Mouse (Mus musculus): ENCODE results near the gene Dhdds.

The Dhdds gene

DNA sequence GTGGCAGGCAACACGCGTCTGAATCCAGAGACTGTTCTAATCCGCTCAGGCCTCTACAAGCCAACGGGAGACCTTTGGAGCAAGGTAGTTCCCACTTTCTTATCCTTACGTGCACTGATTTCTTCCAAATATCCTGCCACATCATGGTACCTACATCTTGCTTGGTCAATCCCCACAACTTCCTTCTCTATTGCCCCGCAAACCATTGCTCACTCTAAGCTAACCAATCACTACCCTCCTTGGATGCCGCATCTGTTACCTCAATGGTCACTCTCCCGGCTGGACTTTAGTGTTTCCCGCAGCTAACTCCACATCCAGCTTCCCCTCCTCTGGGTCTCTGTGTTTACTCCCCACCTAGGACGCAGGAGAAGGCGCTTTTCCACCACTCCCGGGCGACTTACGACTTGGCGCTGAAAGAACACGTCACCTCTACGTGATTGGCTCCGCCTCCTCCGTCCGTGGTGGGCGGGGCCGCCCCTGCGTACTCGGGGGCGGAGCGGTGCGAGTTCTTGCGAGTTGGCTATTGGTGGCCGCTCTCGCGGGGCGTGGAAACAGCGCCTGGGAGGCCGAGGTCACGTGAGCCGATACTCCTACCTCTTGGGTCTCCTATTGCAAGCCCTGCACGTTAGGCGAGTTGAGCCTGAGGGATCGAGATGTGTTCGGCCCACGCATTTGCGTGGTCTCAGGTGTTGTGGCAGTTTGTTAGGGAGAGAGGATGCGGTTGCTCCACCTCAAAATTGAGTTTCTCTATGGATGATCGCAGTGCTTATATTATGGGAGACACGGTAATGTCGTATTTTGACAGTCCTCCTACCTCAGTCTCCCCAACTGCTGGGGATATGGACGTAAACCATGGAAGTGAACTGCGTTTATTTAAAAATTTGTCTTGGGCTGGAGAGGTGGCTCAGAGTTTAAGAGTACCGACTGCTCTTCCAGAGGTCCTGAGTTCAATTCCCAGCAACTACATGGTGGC lies at the start of gene Dhdds:
Gene Dhdds (minus strand): TSS at position 453 of the 973 bp plus-strand sequence.
- DNase-seq (ENCODE audit: low spot score in 2 of 2): peak; percentile 93 to 97

DNA sequence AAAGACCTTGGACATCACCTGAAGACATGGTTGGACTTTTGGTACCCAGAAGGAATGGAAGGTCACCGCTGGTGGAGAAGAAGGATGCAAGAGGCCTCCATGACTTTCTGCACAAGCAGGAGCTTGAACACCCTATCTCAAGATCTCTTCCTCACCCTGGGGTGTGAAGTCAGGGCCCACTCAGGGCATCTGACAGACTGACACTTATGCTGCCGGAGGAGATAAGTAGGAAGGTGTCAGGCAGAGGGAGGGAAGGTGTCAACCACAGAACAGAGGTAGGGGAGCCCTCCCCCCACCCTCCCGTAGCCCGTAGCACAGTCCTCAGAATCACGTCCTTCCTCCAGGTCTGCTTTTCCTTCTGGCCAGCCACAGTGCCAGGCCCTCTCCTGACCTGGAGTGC lies 46.9 kb upstream of the Dhdds start:
- DNase-seq (ENCODE audit: low spot score in 2 of 2): no peak

DNA sequence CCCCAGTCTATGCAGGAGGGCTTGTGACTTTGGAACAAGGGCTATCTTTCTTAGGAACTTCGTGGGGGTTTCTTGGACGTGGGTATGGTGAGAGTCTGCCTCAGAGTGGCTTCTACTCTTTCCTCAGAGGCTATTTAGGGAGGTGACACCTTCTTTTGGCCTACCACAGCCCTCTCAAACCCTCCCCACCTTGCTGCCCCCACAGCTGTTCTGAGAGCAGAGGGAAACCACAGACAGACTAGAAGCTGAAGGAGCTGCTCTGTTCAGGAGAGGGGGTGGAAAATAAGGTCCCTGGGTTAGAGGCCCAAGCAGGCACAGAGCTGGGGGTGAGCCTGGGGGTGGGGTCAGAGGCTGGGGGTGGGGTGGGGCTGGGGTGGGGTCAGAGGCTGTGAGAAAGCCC lies 42.3 kb upstream of the Dhdds start:
- no peak for DNase-seq (ENCODE audit: low spot score in 2 of 2)

DNA sequence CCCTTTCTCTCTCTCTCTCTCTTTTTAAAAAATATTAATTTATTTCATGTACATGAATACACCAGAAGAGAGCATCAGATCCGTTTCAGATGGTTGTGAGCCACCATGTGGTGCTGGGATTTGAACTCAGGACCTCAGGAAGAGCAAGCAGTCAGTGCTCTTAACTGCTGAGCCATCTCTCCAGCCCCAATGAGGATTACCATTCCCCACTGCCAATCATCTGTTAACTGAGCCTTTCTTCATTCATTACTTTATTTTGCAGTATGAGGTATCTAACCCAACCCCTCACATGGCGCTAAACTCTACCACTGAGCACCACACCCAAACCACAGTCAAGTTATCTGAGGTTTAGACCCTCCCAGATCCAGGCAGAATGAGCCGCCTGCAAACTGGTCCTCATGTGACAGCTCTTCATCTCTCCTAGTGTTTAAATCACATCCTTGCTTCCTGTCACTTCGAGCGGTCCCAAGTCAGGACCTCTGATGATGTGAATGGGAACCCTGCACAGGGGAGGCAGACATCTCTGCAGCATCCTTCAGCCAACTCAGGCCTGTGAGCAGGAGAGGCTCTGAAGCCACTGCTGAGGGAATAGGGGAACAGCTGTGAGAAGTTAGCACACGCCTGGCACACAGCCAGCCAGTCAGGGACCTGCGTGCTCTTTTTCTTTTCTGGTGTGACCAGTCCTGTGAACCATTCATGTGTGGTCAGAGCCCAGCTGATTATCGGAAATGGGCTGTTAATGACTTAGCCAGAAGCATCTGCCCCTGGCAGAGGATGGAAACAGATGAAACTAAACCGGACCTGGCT lies 40.8 kb upstream of the Dhdds start:
- DNase-seq (ENCODE audit: low spot score in 2 of 2): no peak

DNA sequence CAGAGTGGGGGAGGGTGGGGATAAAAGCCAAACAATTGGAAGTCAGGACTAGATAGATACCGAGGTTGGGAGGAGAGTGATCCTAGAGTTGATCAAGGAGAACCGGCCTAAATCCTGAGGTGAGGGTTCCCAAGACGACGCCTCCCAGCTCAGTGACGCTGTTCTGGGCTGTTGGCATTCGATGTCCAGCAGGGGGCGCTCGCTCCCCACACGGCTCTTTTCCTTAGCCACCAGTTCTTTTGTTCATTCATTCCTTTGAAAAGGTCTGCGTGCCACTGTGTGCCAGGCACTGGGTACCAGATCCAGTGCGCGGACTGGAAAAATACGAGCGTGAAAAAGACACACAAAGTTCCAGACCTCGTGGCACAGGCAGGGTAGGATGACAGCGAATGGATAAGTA lies 35.2 kb upstream of the Dhdds start:
- peak; percentile 67 to 86 for DNase-seq (ENCODE audit: low spot score in 2 of 2)

DNA sequence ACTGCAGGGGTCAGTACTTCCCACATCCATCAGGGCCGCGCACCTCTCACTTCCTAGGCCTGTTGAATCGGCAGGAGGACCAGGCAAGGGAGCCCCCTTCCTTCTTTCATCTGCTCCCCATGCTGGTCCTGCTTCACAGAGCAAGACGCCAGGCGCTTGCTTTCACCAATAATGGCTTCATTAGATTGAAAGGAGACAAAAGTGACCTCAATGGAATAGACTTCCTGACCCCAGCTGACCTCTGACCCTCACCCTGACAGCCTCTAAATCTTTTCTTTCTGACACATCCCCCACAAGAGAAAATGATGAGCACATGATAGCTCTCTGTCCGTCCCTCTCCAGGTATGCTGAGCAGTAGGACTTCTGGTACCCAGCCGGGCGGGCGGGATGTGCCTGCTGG lies 25.1 kb upstream of the Dhdds start:
- no peak for DNase-seq (ENCODE audit: low spot score in 2 of 2)

DNA sequence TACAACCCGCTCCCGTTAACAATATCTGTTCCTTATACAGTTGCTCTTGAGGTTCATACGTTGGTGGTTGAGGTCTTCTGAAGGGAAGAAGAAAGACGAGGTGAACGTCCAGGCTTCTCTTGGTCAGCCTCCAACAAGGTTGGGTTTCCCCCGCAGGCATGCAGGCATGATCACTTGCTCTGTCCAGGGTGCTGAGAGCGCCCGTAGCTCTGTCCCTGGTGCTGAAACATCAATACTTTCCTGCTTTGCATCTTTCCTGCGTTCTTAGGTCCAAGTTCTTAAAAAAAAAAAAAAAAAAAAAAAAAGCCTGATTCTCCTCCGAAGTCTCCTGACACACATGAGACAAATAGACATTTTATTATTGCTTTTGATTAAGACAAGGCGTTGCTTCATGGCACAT lies 19.9 kb upstream of the Dhdds start:
- DNase-seq (ENCODE audit: low spot score in 2 of 2): peak; percentile 61 to 75

DNA sequence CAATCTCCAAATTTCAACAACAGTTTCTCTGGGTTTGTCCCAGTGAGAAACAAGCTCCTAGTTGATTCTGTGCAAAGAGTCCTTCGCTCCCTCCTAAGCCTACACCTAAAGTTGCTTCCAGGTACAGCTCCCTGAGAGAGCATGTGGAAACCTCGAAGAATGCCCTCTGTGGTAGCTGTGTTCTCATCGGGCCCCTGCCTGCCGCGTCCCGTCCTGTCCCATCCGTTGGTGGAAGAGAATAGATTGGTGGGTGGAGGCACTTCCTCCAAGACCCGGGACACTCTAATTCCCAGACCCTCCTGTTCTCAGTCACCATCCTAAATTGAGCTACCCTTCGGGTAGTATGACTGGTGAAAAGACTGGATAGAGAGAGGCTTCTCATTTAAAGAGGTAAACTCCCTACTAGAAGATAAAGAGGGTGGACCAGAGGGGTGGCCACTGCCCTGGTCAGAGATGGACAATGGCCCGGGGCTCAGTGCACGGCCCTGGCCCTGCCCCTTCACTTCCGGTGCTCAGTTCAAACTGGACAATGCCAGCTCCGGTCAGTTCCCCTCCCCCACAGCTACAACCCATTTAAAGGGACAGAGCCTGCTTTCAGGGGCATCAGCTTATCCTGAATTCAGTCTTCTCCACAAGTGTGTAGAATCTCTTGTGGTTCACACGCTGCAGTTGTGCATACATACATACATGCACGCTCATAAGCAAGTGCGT lies 19.1 kb upstream of the Dhdds start:
- no peak for DNase-seq (ENCODE audit: low spot score in 2 of 2)

DNA sequence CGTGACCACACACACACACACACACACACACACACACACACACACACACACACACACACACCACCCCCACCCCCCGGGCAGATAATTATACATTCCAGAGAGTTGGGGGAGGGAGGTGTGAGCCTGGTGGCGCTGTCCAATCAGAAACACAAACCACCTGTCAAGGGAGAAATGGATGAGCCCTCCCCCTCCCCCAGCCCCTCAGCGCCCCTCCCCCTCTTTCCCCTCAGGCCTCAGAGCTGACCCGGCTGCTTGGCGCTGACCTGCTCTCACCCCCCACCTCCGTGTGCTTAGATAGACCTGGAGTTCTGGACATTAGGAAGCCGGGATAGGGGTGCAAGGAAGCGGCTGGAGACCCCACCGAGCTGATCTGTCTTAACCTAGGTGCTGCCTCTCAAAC lies 18.5 kb upstream of the Dhdds start:
- no peak for DNase-seq (ENCODE audit: low spot score in 2 of 2)

DNA sequence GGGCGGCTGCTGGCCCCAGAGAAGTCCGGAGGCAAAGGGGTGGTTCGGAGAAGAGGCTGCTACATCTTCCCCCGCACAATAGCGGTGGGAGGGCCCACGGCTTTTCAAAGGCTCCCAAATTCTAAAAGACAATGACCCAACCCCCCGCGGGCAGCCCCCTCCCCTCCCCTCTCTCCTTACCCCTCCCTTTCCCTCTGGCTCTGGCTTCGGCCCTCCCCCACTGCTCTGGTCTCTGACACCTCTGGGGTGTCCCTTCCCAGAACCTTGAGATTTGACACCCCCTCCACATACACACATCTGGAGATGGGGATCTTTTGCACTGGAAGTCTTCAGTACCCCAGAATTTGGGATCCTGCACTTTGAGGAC lies 18.0 kb upstream of the Dhdds start, which contains the start of gene Lin28a:
Gene Lin28a (minus strand): TSS at position 63 of the 367 bp plus-strand sequence.
- no peak for DNase-seq (ENCODE audit: low spot score in 2 of 2)

DNA sequence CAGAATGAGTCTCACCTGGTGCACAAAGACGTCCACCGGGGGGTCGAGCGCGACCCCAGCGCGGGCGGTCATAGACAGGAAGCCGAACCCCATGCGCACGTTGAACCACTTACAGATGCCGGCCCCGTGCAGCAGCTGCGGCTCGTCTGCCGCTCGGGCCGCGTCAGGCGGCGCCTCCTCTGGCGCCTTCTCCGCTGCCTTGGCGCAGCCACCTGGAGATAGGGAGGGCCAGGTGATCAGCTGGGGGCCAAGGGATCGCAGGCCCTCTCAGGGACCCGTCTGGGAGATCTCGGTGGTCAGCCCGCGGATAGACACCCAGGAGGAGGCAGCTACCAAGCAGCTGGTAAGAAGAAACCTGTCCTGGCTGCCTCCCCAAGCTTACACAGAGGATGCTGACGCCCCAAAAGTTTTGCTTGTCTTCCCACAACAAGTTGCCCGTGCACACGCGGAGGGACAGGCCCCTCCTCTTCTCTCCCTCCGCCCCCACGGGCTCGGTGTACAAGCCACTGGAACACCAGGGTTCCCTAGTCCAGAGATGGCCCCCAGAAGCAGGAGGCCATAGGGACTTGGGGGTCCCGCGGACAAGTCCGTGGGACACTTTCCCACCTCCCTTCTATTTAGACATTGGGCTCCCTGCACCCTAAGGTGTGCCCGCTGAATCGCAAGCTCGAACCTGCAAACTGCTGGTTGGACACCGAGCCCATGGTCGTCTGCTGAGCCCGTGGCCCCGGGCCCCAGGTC lies 17.5 kb upstream of the Dhdds start:
- DNase-seq (ENCODE audit: low spot score in 2 of 2): no peak

DNA sequence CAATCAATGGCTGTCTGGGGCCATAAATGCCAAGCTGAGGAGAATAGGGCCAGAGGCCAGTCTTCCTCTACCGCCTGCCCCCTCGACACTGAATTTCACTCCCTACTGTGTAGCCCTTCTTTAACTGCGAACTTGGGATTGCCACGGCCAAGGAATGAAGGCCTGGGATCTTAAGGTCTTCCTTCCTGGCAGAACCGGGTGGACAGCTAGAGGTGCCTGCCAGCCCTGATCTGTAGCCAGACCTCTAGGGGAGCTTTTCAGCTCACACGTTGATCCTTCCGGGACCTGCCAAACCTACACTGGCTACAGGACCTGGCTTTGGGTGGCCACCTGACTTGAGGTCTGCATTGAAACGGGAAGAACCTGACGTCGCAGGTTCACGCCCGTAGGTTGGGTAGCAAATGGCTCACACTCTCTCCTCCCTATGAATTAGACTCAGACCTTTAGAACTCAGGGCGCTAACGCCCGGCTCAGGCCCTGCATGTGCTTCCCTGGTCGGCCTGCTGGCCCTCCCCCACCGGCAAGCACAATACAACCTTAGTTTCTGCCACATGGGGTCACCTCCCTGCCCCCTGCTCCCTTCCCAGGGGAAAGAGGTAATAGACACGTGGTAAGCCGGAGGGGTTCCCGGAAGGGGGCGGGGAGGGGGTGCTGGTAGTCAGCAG lies 16.6 kb upstream of the Dhdds start:
- DNase-seq (ENCODE audit: low spot score in 2 of 2): no peak

DNA sequence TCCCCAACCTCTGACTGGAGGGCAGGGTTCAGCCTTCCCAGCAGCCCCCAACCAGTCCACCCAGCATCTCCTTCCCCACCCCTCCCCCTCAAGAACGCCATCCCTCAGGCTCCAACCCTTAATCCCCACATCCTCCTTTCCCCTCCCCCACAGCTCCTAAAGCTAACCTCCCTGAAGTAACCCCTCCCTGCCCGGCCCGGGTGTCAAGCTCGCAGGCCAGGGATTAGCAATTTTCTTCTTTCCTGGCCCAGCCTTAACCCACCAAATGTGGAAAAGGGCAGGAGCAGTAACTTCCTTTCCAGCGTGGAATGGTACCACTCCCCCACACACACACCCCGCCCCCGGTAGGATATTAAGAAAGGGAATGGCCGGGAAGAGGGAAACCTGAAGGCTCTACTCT lies 16.0 kb upstream of the Dhdds start:
- no peak for DNase-seq (ENCODE audit: low spot score in 2 of 2)

DNA sequence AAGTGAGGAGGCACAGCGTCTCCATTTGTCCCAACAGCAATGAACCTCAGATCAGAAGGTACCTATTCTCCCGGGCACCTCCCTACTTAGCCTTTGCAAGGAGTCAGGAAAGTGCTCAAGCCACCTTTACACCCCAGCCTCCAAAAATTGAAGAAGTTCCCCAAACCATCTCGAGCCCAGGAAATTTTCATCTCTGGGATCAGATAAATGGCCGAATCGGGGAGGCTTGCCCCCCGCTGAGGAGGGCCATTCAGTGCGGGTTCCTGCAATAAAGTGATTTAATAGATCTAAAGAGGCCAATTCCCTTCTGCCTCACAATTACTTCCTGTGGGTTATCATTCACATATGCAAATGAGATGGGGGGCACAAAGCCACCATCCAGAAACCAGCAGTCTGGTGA lies 15.5 kb upstream of the Dhdds start:
- DNase-seq (ENCODE audit: low spot score in 2 of 2): no peak

DNA sequence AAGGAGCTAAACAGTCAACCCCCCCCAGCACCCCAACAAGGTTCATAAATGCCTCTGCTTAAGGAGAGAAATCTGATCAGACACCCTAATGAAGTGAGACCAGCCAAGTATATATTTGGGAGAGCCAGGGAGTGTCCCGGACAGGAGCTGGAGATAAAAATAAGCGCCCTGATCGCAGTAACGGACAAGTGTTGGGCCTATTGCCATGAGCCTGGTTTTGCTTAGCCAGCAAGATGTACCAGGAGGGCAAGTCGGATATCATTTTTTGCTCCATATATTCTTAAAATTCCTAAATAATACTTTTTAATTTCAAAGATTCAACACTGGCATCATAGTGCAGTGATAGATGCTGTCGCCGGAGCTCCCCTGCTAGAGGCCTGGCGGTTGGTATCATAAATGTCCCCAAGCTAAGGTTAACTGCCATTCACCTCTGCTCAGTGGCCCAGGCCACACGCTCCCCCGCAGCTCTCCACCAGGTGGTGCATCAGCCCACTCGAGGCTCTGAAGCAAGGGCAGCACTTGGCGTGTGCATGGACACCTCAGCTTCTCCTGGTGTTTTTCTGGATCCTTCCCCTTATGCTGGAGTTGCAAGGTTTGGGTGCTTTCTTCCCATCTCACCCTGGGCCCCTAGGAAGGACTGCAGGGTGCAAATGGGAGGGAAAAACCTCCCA lies 12.3 kb upstream of the Dhdds start:
- DNase-seq (ENCODE audit: low spot score in 2 of 2): peak in 1 of 2 experiments; percentile 50

DNA sequence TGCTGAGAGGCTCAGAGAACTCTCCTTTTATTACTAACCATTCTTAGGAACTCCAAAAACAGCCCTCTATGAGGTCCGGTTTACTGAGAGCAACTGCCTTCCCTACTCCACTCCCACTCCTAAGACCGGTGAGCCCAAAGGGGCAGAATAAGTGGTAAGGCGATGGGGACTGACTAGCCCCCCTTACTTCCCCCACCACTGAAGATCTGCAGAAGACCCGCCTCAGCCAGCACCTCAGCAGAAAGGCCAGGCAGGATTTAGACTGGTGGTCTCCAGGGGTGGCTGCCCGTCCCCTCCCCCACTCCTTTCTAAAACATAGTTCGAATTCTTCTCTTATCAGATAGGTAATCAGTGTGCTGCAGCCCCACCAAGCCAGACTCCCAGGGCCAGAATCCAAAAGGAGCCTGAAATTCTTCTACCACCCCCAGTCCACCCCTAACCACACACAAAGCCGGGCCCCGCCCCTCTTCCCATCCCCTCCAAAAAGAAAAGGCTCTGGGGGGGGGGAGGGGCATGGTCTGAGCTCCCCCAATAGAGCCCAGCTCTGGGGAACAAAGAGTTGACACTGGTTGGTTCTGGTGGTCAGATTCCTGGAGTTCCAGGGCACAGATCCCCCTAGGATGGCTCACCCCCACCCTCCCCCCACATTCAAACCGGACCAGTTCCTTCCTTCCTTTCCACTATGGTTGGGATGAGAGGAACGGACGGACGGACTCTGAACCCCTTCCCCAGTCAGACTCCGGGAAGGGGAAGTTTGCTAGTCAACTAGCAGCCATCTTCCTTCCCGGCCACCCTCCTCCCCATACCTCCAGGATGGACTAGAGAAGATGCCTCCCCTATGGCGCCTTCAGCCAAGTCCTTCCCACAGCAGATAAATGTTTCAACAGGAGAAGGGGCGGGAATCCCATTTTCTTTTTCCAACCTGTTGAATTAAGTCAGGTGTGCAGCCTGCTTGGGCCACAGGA lies 11.0 kb upstream of the Dhdds start:
- DNase-seq (ENCODE audit: low spot score in 2 of 2): no peak

DNA sequence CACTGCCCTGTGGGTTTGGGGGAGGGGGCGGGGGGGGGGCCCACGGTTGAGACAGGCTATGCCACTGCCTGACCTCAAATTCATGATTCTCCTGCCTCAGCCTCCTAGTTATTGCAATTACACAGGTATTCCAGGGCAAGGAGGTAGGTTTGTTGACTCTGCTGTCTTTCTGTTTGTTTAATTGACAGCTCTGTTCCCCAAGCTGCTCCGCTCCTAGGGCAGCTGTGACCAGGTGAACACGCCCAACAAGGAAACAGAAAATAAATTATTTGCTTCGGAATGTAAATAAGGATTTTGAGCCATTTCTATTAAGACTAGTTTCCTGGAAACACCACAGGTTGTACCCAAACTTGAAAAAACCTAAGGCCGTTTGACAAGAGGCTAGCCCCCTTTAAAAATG lies 9.0 kb upstream of the Dhdds start:
- DNase-seq (ENCODE audit: low spot score in 2 of 2): no peak

DNA sequence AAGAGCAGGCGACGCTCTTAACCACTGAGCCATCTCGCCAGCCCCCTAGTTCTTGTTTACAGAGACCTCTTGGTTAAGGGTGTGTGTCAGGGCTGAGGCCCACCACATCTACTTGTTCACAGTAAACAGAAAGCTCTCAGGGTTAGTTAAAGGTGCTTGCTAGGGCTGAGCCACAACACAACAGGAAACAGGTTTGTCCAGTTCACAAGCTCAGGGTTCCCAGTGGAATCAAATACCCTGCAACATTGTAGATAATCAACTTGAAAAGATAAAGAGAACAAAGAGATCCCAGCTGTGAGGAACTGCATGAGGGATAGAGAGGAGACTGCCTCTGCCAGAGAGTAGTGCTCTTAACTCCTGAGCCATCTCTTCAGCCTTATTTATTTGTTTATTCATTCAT lies 6.1 kb upstream of the Dhdds start:
- DNase-seq (ENCODE audit: low spot score in 2 of 2): no peak
